Mouse (Mus musculus) myocyte (in vitro differentiated cells): ENCODE data around the gene Aip.

ENCODE experiments used
- E2F4 ChIP-seq: IDR thresholded peaks from one replicate; pipeline ENCODE4 v1.6.1; 2011; ENCODE audit warnings: mild to moderate bottlenecking, control low read depth, moderate library complexity; ENCODE audit not compliant: insufficient read depth
- MAX ChIP-seq: IDR thresholded peaks from one replicate; pipeline ENCODE4 v1.6.1; 2011; ENCODE audit warnings: low read depth, mild to moderate bottlenecking, control low read depth
- POLR2A ChIP-seq: IDR thresholded peaks from one replicate; pipeline ENCODE4 v1.6.1; 2011; ENCODE audit warnings: low read depth, mild to moderate bottlenecking, control low read depth, moderate library complexity; ENCODE audit not compliant: insufficient read length
- POLR2AphosphoS2 ChIP-seq: IDR thresholded peaks from one replicate; pipeline ENCODE4 v1.6.1; 2011; ENCODE audit warnings: low read depth, control low read depth; ENCODE audit not compliant: insufficient read length
- TCF3 ChIP-seq: IDR thresholded peaks from one replicate; pipeline ENCODE4 v1.6.1; 2011; ENCODE audit warnings: low read depth, control low read depth; ENCODE audit not compliant: insufficient read length
- USF1 ChIP-seq: IDR thresholded peaks from one replicate; pipeline ENCODE4 v1.6.1; 2011; ENCODE audit warnings: low read depth, mild to moderate bottlenecking, control low read depth, moderate library complexity

- TF ChIP-seq POLR2A (peak; percentile 9), POLR2AphosphoS2 (no peak), USF1 (no peak), MAX (no peak), E2F4 (no peak), TCF3 (no peak)
These were observed 31.9 kb downstream of the Aip start for GRCm38 (mm10) chr19:4093772-4094171.
